Mouse (Mus musculus) stomach, embryonic 14.5 days (tissue): ENCODE data around the gene Naa35. TPM values are rescaled to one million over a fixed set of nuclear protein-coding genes. Genes with fewer than 3 reads are reported as not detected.

ENCODE experiments used
- ATAC-seq: fragments of 200-750 bp; cut with Nextera tagmentation; 2 replicates; pipeline ENCODE4 v1.8.0; 2017; ENCODE audit warnings: low read depth, moderate TSS enrichment; ENCODE audit not compliant: insufficient number of reproducible peaks, insufficient read depth, low FRiP score
- H3K27ac ChIP-seq: fragments of 300-500 bp; sonication (generic); 2 replicates; pipeline ENCODE4 v1.5.1; 2014; ENCODE audit warnings: mild to moderate bottlenecking, low read length, moderate library complexity, mixed read lengths
- H3K27me3 ChIP-seq: fragments of 300-500 bp; sonication (generic); 2 replicates; pipeline ENCODE4 v1.6.1; 2014; ENCODE audit warnings: low read length, control low read depth, mixed read lengths; ENCODE audit not compliant: control insufficient read depth, insufficient read depth
- H3K36me3 ChIP-seq: fragments of 300-500 bp; sonication (generic); 2 replicates; pipeline ENCODE4 v1.6.1; 2014; ENCODE audit warnings: mild to moderate bottlenecking, control low read depth, low read length, moderate library complexity, mixed read lengths; ENCODE audit not compliant: control insufficient read depth, insufficient read depth
- H3K4me1 ChIP-seq: fragments of 300-500 bp; sonication (generic); 2 replicates; pipeline ENCODE4 v1.6.1; 2014; ENCODE audit warnings: low read length, control low read depth, mixed read lengths; ENCODE audit not compliant: control insufficient read depth, insufficient read depth
- H3K4me2 ChIP-seq: fragments of 300-500 bp; sonication (generic); replicated peaks from 2 replicates; pipeline ENCODE4 v1.6.1; 2014; ENCODE audit warnings: low read depth, low read length, control low read depth
- H3K4me3 ChIP-seq: fragments of 300-500 bp; sonication (generic); 2 replicates; pipeline ENCODE4 v1.5.1; 2014; ENCODE audit warnings: low read depth, low read length, control low read depth
- H3K9ac ChIP-seq: fragments of 300-500 bp; sonication (generic); replicated peaks from 2 replicates; pipeline ENCODE4 v1.6.1; 2014; ENCODE audit warnings: low read depth, mild to moderate bottlenecking, control low read depth, low read length, moderate library complexity, mixed read lengths
- H3K9me3 ChIP-seq: fragments of 300-500 bp; sonication (generic); 2 replicates; pipeline ENCODE4 v1.6.1; 2016; ENCODE audit warnings: low read depth, low read length, control low read depth; ENCODE audit not compliant: control insufficient read depth
- WGBS: fragments of 180-500 bp; shearing (Covaris S2); extraction: QIAGEN DNeasy Blood & Tissue Kit; methylation state at CpG from one replicate; pipeline ENCODE4 v1.1.7; 2014; 5-methylcytosine and 5-hydroxymethylcytosine counted together
- polyA plus RNA-seq: library from polyadenylated mRNA; unstranded; fragments of >200 nt; fragmentation: Nextera tagmentation; extraction: Ambion mirVana; gene quantifications from 2 replicates; pipeline ENCODE4 v1.2.1, GENCODE M21; 2014

The Naa35 gene
- polyA plus RNA-seq, 1 experiment from 2014 or later = 99.1 TPM

- no peaks in the 10 kb centered on the region for H3K27me3 ChIP-seq
- no peak overlapping the region for H3K9ac ChIP-seq
- WGBS = 83% methylated on average over 8 of the region's 8 CpGs
- no peak overlapping the region for H3K4me3 ChIP-seq
- no peak overlapping the region for H3K27ac ChIP-seq
- no peaks in the 10 kb centered on the region for H3K4me1 ChIP-seq
- peaks cover 6% of the 10 kb centered on the region for H3K36me3 ChIP-seq
- no peak for ATAC-seq
- H3K4me2 ChIP-seq = no peak overlapping the region
- no peaks in the 10 kb centered on the region for H3K9me3 ChIP-seq
Measured at GRCm38 (mm10) chr13:59661387-59661786, 76.3 kb downstream of the Naa35 start.

DNA sequence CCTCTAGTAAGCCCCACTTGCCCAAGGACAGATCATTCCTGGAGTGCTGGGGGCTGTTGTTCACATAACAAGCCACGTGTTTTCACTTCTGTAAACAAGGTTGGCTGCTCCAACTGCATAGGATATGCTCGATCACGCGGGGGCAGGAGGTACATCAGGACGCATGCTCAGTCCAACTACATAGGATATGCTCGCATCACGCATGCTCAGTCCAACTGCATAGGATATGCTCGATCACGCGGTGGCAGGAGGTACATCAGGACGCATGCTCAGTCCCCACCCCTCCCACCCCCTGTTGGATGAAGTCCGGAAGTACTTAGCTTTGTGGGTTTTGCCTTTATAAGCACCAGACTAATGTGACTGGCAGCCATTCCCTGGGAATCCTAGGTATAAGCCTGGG, 76.9 kb downstream of the Naa35 start:
- Histone ChIP-seq H3K4me2 (no peak overlapping the region), H3K9me3 (no peaks in the 10 kb centered on the region), H3K27ac (no peak overlapping the region), H3K4me1 (no peaks in the 10 kb centered on the region), H3K36me3 (peaks cover 6% of the 10 kb centered on the region), H3K27me3 (no peaks in the 10 kb centered on the region), H3K9ac (no peak overlapping the region), H3K4me3 (no peak overlapping the region)
- WGBS = 91% methylated on average over 12 of the region's 12 CpGs
- no peak for ATAC-seq

- Histone ChIP-seq H3K9ac (no peak overlapping the region), H3K27ac (no peak overlapping the region), H3K9me3 (no peaks in the 10 kb centered on the region), H3K27me3 (no peaks in the 10 kb centered on the region), H3K4me2 (no peak overlapping the region), H3K4me3 (no peak overlapping the region), H3K4me1 (0 out of 2 replicates have a peak, but pooled peaks cover 6% of the 10 kb centered on the region), H3K36me3 (peaks cover 6% of the 10 kb centered on the region)
- ATAC-seq = no peak
- 86% methylated on average over 19 of the region's 19 CpGs for WGBS
Measured at GRCm38 (mm10) chr13:59663939-59664712, 79.1 kb downstream of the Naa35 start.

GRCm38 (mm10) chr13:59667763-59668162, 82.7 kb downstream of the Naa35 start:
- Histone ChIP-seq H3K27ac (0 out of 2 replicates have a peak overlapping the region, but pooled peaks have one; percentile 18), H3K27me3 (no peaks in the 10 kb centered on the region), H3K9ac (no peak overlapping the region), H3K9me3 (no peaks in the 10 kb centered on the region), H3K4me1 (0 out of 2 replicates have a peak, but pooled peaks cover 6% of the 10 kb centered on the region), H3K4me2 (no peak overlapping the region), H3K36me3 (peaks cover 6% of the 10 kb centered on the region), H3K4me3 (no peak overlapping the region)
- 84% methylated on average over 5 of the region's 5 CpGs for WGBS
- ATAC-seq = no peak

- peak; percentile 91 for ATAC-seq
- H3K27ac ChIP-seq = peak overlapping the region; percentile 75
- 41% methylated on average over 11 of the region's 11 CpGs for WGBS
- no peak overlapping the region for H3K4me2 ChIP-seq
- peaks cover 6% of the 10 kb centered on the region for H3K36me3 ChIP-seq
- H3K27me3 ChIP-seq = no peaks in the 10 kb centered on the region
- H3K9ac ChIP-seq = no peak overlapping the region
- H3K4me1 ChIP-seq = peaks cover 8% of the 10 kb centered on the region
- H3K4me3 ChIP-seq = no peak overlapping the region
- H3K9me3 ChIP-seq = no peaks in the 10 kb centered on the region
Measured at GRCm38 (mm10) chr13:59668501-59669093, 83.5 kb downstream of the Naa35 start.

GRCm38 (mm10) chr13:59669946-59670345, 84.9 kb downstream of the Naa35 start:
- Histone ChIP-seq H3K27ac (no peak overlapping the region), H3K9ac (no peak overlapping the region), H3K9me3 (no peaks in the 10 kb centered on the region), H3K4me3 (no peak overlapping the region), H3K36me3 (no peaks in the 10 kb centered on the region; the same call in 1 of the 2 replicates), H3K4me1 (peaks cover 17% of the 10 kb centered on the region), H3K27me3 (no peaks in the 10 kb centered on the region), H3K4me2 (no peak overlapping the region)
- no peak for ATAC-seq
- WGBS = 91% methylated on average over 10 of the region's 10 CpGs

DNA sequence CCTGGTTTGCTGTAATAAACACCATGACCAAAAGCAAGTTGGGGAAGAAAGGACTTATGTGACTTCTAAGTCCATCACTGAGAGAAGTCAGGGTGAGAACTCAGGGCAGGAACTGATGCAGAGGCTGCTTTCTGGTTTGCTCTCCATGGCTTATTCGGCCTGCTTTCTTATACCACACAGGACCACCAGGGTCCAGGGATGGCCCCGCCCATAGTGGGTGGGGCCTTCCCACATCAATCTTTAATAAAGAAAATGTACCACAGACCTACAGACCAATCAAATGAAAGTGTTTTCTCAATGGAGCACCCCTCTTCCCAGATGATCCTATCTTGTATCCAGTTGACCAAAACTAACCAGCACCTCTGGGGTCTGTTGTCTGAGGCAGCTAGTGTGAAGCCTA, 86.5 kb downstream of the Naa35 start:
- 68% methylated on average over 2 of the region's 2 CpGs for WGBS
- H3K36me3 ChIP-seq = no peaks in the 10 kb centered on the region
- H3K4me2 ChIP-seq = no peak overlapping the region
- H3K4me1 ChIP-seq = peaks cover 17% of the 10 kb centered on the region
- no peak for ATAC-seq
- no peak overlapping the region for H3K4me3 ChIP-seq
- no peaks in the 10 kb centered on the region for H3K9me3 ChIP-seq
- H3K9ac ChIP-seq = no peak overlapping the region
- H3K27ac ChIP-seq = no peak overlapping the region
- H3K27me3 ChIP-seq = no peaks in the 10 kb centered on the region

DNA sequence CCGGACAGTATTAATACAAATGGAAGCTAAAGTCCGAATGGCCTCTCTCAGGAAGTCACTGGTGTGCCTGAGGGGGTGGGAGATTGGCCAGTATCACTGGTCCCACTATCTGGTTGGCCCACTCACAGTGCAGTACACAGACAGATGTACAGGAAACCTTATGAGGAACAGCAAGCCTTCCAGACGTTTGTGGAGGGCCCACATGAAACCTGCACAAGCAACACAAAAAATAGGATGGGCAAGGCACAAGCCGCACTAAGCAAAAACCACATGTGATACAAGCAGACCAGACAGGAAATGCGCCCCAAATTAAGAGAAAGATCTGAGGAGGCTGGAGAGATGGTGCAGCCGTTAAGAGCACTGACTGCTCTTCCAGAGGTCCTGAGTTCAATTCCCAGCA, 87.2 kb downstream of the Naa35 start:
- Histone ChIP-seq H3K4me3 (no peak overlapping the region), H3K9me3 (no peaks in the 10 kb centered on the region), H3K27me3 (no peaks in the 10 kb centered on the region), H3K4me1 (peaks cover 17% of the 10 kb centered on the region), H3K4me2 (no peak overlapping the region), H3K9ac (no peak overlapping the region), H3K27ac (no peak overlapping the region), H3K36me3 (no peaks in the 10 kb centered on the region)
- ATAC-seq = no peak
- 65% methylated on average over 6 of the region's 6 CpGs for WGBS
